Comparison of ENCODE assay signal across 7 mouse cellular contexts in genomic region chr10:98913610-98913960, GRCm38 (mm10). TPM values are rescaled to one million over a fixed set of nuclear protein-coding genes. Genes with fewer than 3 reads are reported as not detected.
A peak's percentile ranks its signal among the peaks of the same experiment; 100 is the strongest.
DNase-seq lines count a peak whose midpoint lies in the region; ATAC-seq and TF ChIP-seq lines count a peak whose summit lies in the region.

No protein-coding gene starts in this region.

- DNase-seq in lung, postnatal 4 days = no peak
- DNase-seq in embryonic facial prominence, embryonic 14.5 days (ENCODE audit: low spot score) = no peak
- no peak for DNase-seq in cerebellum, postnatal 25 days
- no peak for DNase-seq in thymus, postnatal 36 days

- 0% methylated on average over 19 of the region's 19 CpGs for WGBS in lung, embryonic 16.5 days
- WGBS in embryonic facial prominence, embryonic 14.5 days = under 1% methylated on average over 18 of the region's 19 CpGs
- under 1% methylated on average over 19 of the region's 19 CpGs for WGBS in intestine, postnatal 0 days
- WGBS in neural tube, embryonic 15.5 days = under 1% methylated on average over 19 of the region's 19 CpGs

- H3K27me3 ChIP-seq in lung, embryonic 16.5 days (ENCODE audit: control insufficient read depth, insufficient read depth, low read depth, low read length) = no peaks in the 10 kb centered on the region
- no peaks in the 10 kb centered on the region for H3K27me3 ChIP-seq in embryonic facial prominence, embryonic 14.5 days (replicated peaks; ENCODE audit: control insufficient read depth, insufficient read depth, low read length)
- H3K27me3 ChIP-seq in intestine, postnatal 0 days (replicated peaks; ENCODE audit: control insufficient read depth, insufficient read depth, low read length) = no peaks in the 10 kb centered on the region
- no peaks in the 10 kb centered on the region for H3K27me3 ChIP-seq in neural tube, embryonic 15.5 days (replicated peaks)

- H3K36me3 ChIP-seq in lung, embryonic 16.5 days (ENCODE audit: control insufficient read depth, insufficient read depth, low read length) = no peaks in the 10 kb centered on the region
- no peaks in the 10 kb centered on the region for H3K36me3 ChIP-seq in embryonic facial prominence, embryonic 14.5 days (ENCODE audit: control insufficient read depth, insufficient read depth, low read length)
- no peaks in the 10 kb centered on the region for H3K36me3 ChIP-seq in intestine, postnatal 0 days (ENCODE audit: control insufficient read depth, insufficient read depth)
- no peaks in the 10 kb centered on the region for H3K36me3 ChIP-seq in neural tube, embryonic 15.5 days

- H3K9me3 ChIP-seq in lung, embryonic 16.5 days (ENCODE audit: control insufficient read depth, low read length) = no peaks in the 10 kb centered on the region
- H3K9me3 ChIP-seq in embryonic facial prominence, embryonic 14.5 days (ENCODE audit: control insufficient read depth, low read length) = no peaks in the 10 kb centered on the region
- H3K9me3 ChIP-seq in intestine, postnatal 0 days (ENCODE audit: control insufficient read depth) = no peaks in the 10 kb centered on the region
- H3K9me3 ChIP-seq in neural tube, embryonic 15.5 days (replicated peaks) = no peaks in the 10 kb centered on the region

- H3K27ac ChIP-seq in lung, embryonic 16.5 days (ENCODE audit: low read length) = peak overlapping the region; percentile 99
- peak overlapping the region; percentile 99 for H3K27ac ChIP-seq in embryonic facial prominence, embryonic 14.5 days (replicated peaks; ENCODE audit: low read depth, low read length)
- H3K27ac ChIP-seq in intestine, postnatal 0 days (ENCODE audit: low read depth, low read length) = peak overlapping the region; percentile 99
- H3K27ac ChIP-seq in neural tube, embryonic 15.5 days (replicated peaks) = peak overlapping the region; percentile 100

- no peak for TF ChIP-seq CTCF in intestine, postnatal 0 days (IDR thresholded peaks at IDR 0.05; ENCODE audit: low read depth)

- H3K9ac ChIP-seq in lung, embryonic 16.5 days (ENCODE audit: low read length) = peak overlapping the region; percentile 92
- H3K9ac ChIP-seq in embryonic facial prominence, embryonic 14.5 days (ENCODE audit: low read depth, low read length) = peak overlapping the region; percentile 94
- peak overlapping the region; percentile 96 for H3K9ac ChIP-seq in intestine, postnatal 0 days (ENCODE audit: low read depth, low read length)
- H3K9ac ChIP-seq in neural tube, embryonic 15.5 days (replicated peaks) = peak overlapping the region; percentile 79

- H3K4me2 ChIP-seq in lung, embryonic 16.5 days (ENCODE audit: low read depth, low read length) = peak overlapping the region; percentile 74
- peak overlapping the region; percentile 69 for H3K4me2 ChIP-seq in embryonic facial prominence, embryonic 14.5 days (ENCODE audit: low read depth, low read length)
- peak overlapping the region; percentile 83 for H3K4me2 ChIP-seq in intestine, postnatal 0 days (replicated peaks; ENCODE audit: low read depth)
- H3K4me2 ChIP-seq in neural tube, embryonic 15.5 days = peak overlapping the region; percentile 73

- H3K4me3 ChIP-seq in lung, embryonic 16.5 days (ENCODE audit: low read length) = peak overlapping the region; percentile 97
- peak overlapping the region; percentile 93 for H3K4me3 ChIP-seq in embryonic facial prominence, embryonic 14.5 days (ENCODE audit: low read depth, low read length)
- H3K4me3 ChIP-seq in intestine, postnatal 0 days (ENCODE audit: low read depth, low read length) = peak overlapping the region; percentile 98
- peak overlapping the region; percentile 96 for H3K4me3 ChIP-seq in neural tube, embryonic 15.5 days (replicated peaks)

- H3K4me1 ChIP-seq in lung, embryonic 16.5 days (replicated peaks; ENCODE audit: control insufficient read depth, insufficient read depth, low read length) = peaks cover 10% of the 10 kb centered on the region
- H3K4me1 ChIP-seq in embryonic facial prominence, embryonic 14.5 days (ENCODE audit: control insufficient read depth, insufficient read depth, low read length) = peaks cover 18% of the 10 kb centered on the region; the same call in 1 of the 2 replicates
- no peaks in the 10 kb centered on the region for H3K4me1 ChIP-seq in intestine, postnatal 0 days (replicated peaks; ENCODE audit: control insufficient read depth, insufficient read depth, low read length)
- H3K4me1 ChIP-seq in neural tube, embryonic 15.5 days = peaks cover 13% of the 10 kb centered on the region; the same call in 1 of the 2 replicates

- ATAC-seq in lung, embryonic 16.5 days (ENCODE audit: low read depth) = no peak
- no peak for ATAC-seq in embryonic facial prominence, embryonic 14.5 days (ENCODE audit: low read depth)
- ATAC-seq in intestine, postnatal 0 days = no peak
- no peak for ATAC-seq in neural tube, embryonic 15.5 days (ENCODE audit: low FRiP score)

RNA-seq across cellular contexts. Expression of gene Atp2b1, which starts 0.6 kb away (rescaled TPM):
- 202 and 205 TPM in 2 replicates for polyA plus RNA-seq in lung, embryonic 16.5 days (2015; fragmentation: Nextera tagmentation; extraction: Ambion mirVana)
- 105 and 121 TPM in 2 replicates for polyA plus RNA-seq in embryonic facial prominence, embryonic 14.5 days (2014; fragmentation: Nextera tagmentation; extraction: Ambion mirVana)
- 179 and 193 TPM in 2 replicates for polyA plus RNA-seq in intestine, postnatal 0 days (2015; fragmentation: Nextera tagmentation; extraction: Ambion mirVana)
- 372 and 398 TPM in 2 replicates for polyA plus RNA-seq in neural tube, embryonic 15.5 days (2015; fragmentation: Nextera tagmentation; extraction: Ambion mirVana)
